Mouse (Mus musculus): Measurements from ENCODE around the gene Tex19.1. TPM values are rescaled to one million over a fixed set of nuclear protein-coding genes. Genes with fewer than 3 reads are reported as not detected.

The Tex19.1 gene
- polyA plus RNA-seq, 1 experiment from 2014 or later: 0.06 TPM

DNA sequence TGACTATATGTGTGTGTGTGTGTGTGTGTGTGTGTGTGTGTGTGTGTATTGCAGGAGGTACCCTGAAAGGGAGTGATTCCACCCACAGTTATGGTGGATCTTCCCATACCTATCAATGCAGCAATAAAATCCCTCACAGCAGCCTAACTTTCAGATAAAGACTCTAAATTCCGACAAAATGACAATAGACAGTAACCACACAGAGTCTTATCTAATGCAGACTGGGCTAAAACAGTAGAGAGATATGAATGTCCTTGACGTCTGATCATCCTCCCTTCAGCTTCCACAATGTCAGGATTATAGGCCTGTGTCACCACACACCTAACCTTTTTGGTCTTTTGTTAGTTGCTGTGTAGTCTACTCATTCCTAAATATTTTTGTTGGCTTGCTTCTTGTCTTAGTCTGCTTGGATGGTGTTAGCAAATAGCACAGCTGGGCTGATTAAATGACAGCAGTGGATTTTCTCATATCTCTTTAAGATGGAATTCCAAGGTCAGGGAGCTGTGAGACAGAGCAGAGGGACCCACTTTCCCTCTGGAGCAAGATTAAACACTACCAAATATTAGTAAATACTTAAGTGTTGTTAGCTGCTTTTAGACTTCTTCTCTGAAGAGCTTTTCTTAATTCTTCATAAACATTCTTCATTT, 23.8 kb upstream of the Tex19.1 start:
- no peaks in the 10 kb centered on the region for H3K9me3 ChIP-seq (replicated peaks)
- no peak overlapping the region for H3K4me3 ChIP-seq
- 80% methylated on average over 2 of the region's 2 CpGs for WGBS
- no peak for DNase-seq (ENCODE audit: low spot score)
- no peaks in the 10 kb centered on the region for H3K27me3 ChIP-seq (ENCODE audit: low read depth, poor library complexity, severe bottlenecking)
- no peak overlapping the region for H3K27ac ChIP-seq (replicated peaks)
- 0 out of 2 replicates have a peak, but pooled peaks cover 2% of the 10 kb centered on the region for H3K4me1 ChIP-seq
- no peaks in the 10 kb centered on the region for H3K36me3 ChIP-seq

- Histone ChIP-seq H3K27me3 (ENCODE audit: low read depth, poor library complexity, severe bottlenecking) (no peaks in the 10 kb centered on the region), H3K4me1 (0 out of 2 replicates have a peak, but pooled peaks cover 2% of the 10 kb centered on the region), H3K27ac (replicated peaks) (no peak overlapping the region), H3K4me3 (no peak overlapping the region), H3K9me3 (replicated peaks) (no peaks in the 10 kb centered on the region), H3K36me3 (no peaks in the 10 kb centered on the region)
- DNase-seq (ENCODE audit: low spot score): no peak
- 90% methylated on average over 4 of the region's 4 CpGs for WGBS
Observed at GRCm38 (mm10) chr11:121123438-121123837, 22.5 kb upstream of the Tex19.1 start.

- no peaks in the 10 kb centered on the region for H3K27me3 ChIP-seq (ENCODE audit: low read depth, poor library complexity, severe bottlenecking)
- no peak for DNase-seq (ENCODE audit: low spot score)
- no peaks in the 10 kb centered on the region for H3K4me1 ChIP-seq
- no peaks in the 10 kb centered on the region for H3K9me3 ChIP-seq (replicated peaks)
- no peak overlapping the region for H3K27ac ChIP-seq (replicated peaks)
- H3K36me3 ChIP-seq: no peaks in the 10 kb centered on the region
- WGBS: 94% methylated on average over 3 of the region's 3 CpGs
- no peak overlapping the region for H3K4me3 ChIP-seq
Observed at GRCm38 (mm10) chr11:121125522-121126172, 20.3 kb upstream of the Tex19.1 start.

DNA sequence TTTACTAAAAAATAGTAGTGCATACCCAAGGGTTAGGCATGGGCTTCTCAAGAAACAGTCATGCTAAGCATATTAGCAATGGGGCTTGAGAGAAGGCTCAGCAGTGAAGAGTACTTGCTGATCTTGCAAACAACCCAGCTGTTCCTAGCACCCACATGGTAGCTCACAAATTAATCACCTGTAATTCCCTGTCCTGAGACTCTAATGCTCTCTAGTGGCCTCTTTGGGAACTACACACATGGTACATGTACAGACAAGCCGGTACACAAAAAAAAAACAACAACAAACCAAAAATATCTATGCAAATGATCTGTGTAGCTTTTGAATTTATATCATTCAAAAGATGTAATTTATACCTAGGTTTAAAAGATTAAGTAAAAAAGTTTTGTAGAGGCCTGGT, 19.5 kb upstream of the Tex19.1 start:
- WGBS: 84% methylated on average over 1 of the region's 1 CpGs
- H3K36me3 ChIP-seq: no peaks in the 10 kb centered on the region
- H3K4me1 ChIP-seq: no peaks in the 10 kb centered on the region
- no peaks in the 10 kb centered on the region for H3K9me3 ChIP-seq (replicated peaks)
- H3K4me3 ChIP-seq: no peak overlapping the region
- H3K27ac ChIP-seq (replicated peaks): no peak overlapping the region
- DNase-seq (ENCODE audit: low spot score): no peak
- no peaks in the 10 kb centered on the region for H3K27me3 ChIP-seq (ENCODE audit: low read depth, poor library complexity, severe bottlenecking)

- Histone ChIP-seq H3K27me3 (ENCODE audit: low read depth, poor library complexity, severe bottlenecking) (no peaks in the 10 kb centered on the region), H3K27ac (replicated peaks) (no peak overlapping the region), H3K36me3 (no peaks in the 10 kb centered on the region), H3K9me3 (replicated peaks) (no peaks in the 10 kb centered on the region), H3K4me3 (no peak overlapping the region), H3K4me1 (no peaks in the 10 kb centered on the region)
- no peak for DNase-seq (ENCODE audit: low spot score)
- 92% methylated on average over 3 of the region's 3 CpGs for WGBS
Observed at GRCm38 (mm10) chr11:121127441-121127840, 18.5 kb upstream of the Tex19.1 start.

DNA sequence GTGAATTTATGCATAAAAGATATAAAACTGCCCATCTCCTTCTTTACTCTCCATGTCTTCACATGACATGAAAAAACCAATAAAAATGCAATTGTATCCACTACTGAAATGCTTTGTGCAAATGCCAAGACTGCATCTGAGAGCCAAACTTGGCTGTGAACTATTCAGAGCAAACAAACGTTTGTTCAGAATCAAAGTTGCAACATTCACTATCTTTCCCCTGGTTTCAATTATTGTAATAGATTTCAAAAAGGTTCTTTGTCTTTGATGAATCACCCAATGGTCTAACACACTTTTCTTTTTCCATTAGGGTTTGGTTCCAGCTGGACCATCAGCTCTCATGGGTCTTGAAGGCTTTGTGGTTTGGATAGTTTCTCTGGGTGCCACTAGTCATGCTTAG, 16.3 kb upstream of the Tex19.1 start:
- WGBS: 82% methylated on average over 1 of the region's 1 CpGs

GRCm38 (mm10) chr11:121134600-121134999, 11.3 kb upstream of the Tex19.1 start:
- DNase-seq (ENCODE audit: low spot score): no peak
- no peak overlapping the region for H3K4me3 ChIP-seq
- 79% methylated on average over 1 of the region's 1 CpGs for WGBS
- no peaks in the 10 kb centered on the region for H3K27me3 ChIP-seq (ENCODE audit: low read depth, poor library complexity, severe bottlenecking)
- no peaks in the 10 kb centered on the region for H3K9me3 ChIP-seq (replicated peaks)
- H3K4me1 ChIP-seq: no peaks in the 10 kb centered on the region
- H3K27ac ChIP-seq (replicated peaks): no peak overlapping the region
- no peaks in the 10 kb centered on the region for H3K36me3 ChIP-seq

More for the DNA sequence above, 16.3 kb upstream of the Tex19.1 start:
- Histone ChIP-seq H3K4me3 (no peak overlapping the region), H3K36me3 (no peaks in the 10 kb centered on the region), H3K4me1 (no peaks in the 10 kb centered on the region), H3K27ac (replicated peaks) (no peak overlapping the region), H3K9me3 (replicated peaks) (no peaks in the 10 kb centered on the region), H3K27me3 (ENCODE audit: low read depth, poor library complexity, severe bottlenecking) (no peaks in the 10 kb centered on the region)
- DNase-seq (ENCODE audit: low spot score): no peak

DNA sequence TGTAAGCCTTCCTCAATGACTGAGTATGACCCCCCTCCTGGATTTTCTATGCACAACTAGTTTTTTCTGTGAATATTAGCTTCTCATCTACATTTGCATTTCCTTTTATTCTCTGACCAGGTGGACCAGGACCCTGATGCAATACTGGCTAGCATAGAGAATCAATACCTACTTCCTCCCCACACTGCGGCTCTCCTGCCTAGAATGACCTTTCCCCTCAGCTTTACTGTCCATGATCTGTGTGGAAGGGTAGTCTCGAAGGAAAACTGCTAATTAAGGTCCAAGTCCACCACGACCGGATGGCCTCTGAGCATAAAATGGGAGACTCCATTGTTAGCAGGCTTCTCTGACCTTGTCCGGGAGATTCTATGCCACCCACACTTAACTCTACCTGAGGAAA, 8.3 kb upstream of the Tex19.1 start:
- DNase-seq (ENCODE audit: low spot score): no peak
- no peak overlapping the region for H3K27ac ChIP-seq (replicated peaks)
- H3K9me3 ChIP-seq (replicated peaks): no peaks in the 10 kb centered on the region
- no peaks in the 10 kb centered on the region for H3K27me3 ChIP-seq (ENCODE audit: low read depth, poor library complexity, severe bottlenecking)
- H3K4me1 ChIP-seq: no peaks in the 10 kb centered on the region
- 89% methylated on average over 5 of the region's 5 CpGs for WGBS
- H3K36me3 ChIP-seq: no peaks in the 10 kb centered on the region
- H3K4me3 ChIP-seq: no peak overlapping the region

DNA sequence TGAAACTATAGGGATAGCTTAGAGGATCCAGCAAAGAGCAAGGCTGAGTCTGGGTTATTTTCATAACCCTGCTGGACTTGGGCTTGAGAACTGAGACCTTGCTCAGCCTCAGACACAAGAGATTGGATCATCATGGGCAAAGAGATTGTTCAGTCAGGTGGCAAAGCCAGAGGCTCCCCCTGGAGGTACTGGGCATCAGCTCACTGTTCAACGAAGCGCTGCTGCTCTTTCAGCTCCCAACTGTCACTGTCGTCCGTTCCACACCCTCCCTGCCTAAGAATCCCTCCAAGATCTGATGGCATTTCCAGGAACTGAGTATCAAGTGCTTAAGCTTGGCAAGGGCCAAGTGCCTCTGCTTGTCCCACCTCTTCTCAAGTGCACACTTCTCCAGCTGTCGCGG, 7.2 kb upstream of the Tex19.1 start:
- no peak for DNase-seq (ENCODE audit: low spot score)
- Histone ChIP-seq H3K9me3 (replicated peaks) (no peaks in the 10 kb centered on the region), H3K4me1 (no peaks in the 10 kb centered on the region), H3K27ac (replicated peaks) (no peak overlapping the region), H3K36me3 (no peaks in the 10 kb centered on the region), H3K4me3 (no peak overlapping the region), H3K27me3 (ENCODE audit: low read depth, poor library complexity, severe bottlenecking) (no peaks in the 10 kb centered on the region)
- 46% methylated on average over 6 of the region's 6 CpGs for WGBS

GRCm38 (mm10) chr11:121143325-121144015, 2.5 kb upstream of the Tex19.1 start:
- DNase-seq (ENCODE audit: low spot score): no peak
- H3K27ac ChIP-seq (replicated peaks): no peak overlapping the region
- WGBS: 77% methylated on average over 9 of the region's 9 CpGs
- H3K27me3 ChIP-seq (ENCODE audit: low read depth, poor library complexity, severe bottlenecking): no peaks in the 10 kb centered on the region
- H3K9me3 ChIP-seq (replicated peaks): no peaks in the 10 kb centered on the region
- H3K4me3 ChIP-seq: no peak overlapping the region
- no peaks in the 10 kb centered on the region for H3K4me1 ChIP-seq
- H3K36me3 ChIP-seq: no peaks in the 10 kb centered on the region

DNA sequence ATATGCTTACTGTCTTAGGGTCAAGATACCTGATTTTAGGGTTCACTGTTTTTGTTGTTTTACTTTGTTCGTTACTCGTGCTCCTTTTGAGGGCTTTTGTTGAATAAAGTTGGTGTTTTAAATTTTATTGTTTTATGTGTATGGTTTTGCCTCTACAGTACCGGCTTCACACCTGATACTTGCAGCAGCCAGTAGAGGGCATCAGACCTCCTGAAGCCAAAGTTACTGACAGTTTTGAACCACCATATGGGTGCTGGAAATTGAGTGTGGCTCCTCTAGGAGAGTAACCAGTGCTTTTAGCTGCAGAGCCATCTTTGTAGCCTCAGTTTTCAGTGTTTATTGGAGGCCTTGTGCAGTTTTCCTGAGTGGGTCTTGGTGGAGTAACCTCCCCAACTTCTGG, 2.2 kb downstream of the Tex19.1 start:
- H3K9me3 ChIP-seq (replicated peaks): no peaks in the 10 kb centered on the region
- DNase-seq (ENCODE audit: low spot score): no peak
- no peak overlapping the region for H3K27ac ChIP-seq (replicated peaks)
- H3K4me3 ChIP-seq: no peak overlapping the region
- WGBS: 79% methylated on average over 3 of the region's 3 CpGs
- H3K27me3 ChIP-seq (ENCODE audit: low read depth, poor library complexity, severe bottlenecking): no peaks in the 10 kb centered on the region
- H3K36me3 ChIP-seq: no peaks in the 10 kb centered on the region
- no peaks in the 10 kb centered on the region for H3K4me1 ChIP-seq

DNA sequence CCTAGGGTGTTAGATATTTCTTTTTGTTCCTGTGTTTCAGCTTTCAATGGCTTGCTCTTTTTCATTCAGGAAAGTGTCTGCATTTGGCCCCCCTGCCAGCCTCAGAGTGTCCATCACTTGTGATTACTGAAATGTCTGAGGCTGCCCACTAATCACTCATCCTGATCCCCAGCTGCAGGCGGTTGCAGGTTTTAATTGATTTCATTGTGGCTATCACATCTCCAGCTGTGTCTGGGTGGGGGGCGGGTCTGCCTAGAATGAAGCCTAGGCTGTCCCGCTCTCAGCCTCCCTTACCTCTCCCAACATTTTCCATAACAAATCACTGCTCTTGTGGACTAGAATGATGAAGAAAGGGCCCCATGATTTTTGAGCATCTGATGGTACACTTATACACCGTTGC, 8.3 kb downstream of the Tex19.1 start:
- H3K27me3 ChIP-seq (ENCODE audit: low read depth, poor library complexity, severe bottlenecking): peaks cover 51% of the 10 kb centered on the region
- peaks cover 27% of the 10 kb centered on the region for H3K4me1 ChIP-seq
- no peak for DNase-seq (ENCODE audit: low spot score)
- H3K4me3 ChIP-seq: no peak overlapping the region
- 20% methylated on average over 4 of the region's 4 CpGs for WGBS
- no peaks in the 10 kb centered on the region for H3K36me3 ChIP-seq
- H3K9me3 ChIP-seq (replicated peaks): no peaks in the 10 kb centered on the region
- no peak overlapping the region for H3K27ac ChIP-seq (replicated peaks)

DNA sequence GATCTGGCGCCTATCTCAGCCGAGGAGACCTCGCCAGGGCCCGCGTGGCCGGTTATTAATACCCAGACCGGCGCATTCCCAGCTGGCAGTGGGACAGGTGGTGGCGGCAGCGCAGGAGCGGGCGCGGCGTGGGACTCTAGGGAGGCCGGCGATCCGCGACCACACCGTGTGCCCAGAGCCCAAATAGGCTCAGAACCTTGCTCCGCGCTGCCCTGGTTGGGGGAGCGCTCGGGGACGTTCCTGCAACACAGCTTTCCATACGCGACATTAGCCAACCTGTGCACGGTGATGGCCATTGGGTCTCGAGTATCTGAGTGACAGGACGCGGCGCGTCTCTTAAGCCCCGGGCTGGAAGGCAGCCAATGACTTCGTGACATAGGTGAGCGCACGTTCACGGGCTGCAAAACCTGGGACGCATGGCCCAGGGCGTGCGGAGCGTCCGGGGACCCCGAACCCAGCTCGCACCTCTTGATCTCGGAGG, 10.5 kb downstream of the Tex19.1 start:
- Histone ChIP-seq H3K4me1 (peaks cover 27% of the 10 kb centered on the region), H3K36me3 (no peaks in the 10 kb centered on the region), H3K9me3 (replicated peaks) (no peaks in the 10 kb centered on the region), H3K27me3 (ENCODE audit: low read depth, poor library complexity, severe bottlenecking) (peaks cover 51% of the 10 kb centered on the region), H3K4me3 (peak overlapping the region; percentile 50), H3K27ac (replicated peaks) (no peak overlapping the region)
- DNase-seq (ENCODE audit: low spot score): peak; percentile 22
- WGBS: 2% methylated on average over 45 of the region's 45 CpGs
